Mouse (Mus musculus): ENCODE results near the gene Grid1.

DNA sequence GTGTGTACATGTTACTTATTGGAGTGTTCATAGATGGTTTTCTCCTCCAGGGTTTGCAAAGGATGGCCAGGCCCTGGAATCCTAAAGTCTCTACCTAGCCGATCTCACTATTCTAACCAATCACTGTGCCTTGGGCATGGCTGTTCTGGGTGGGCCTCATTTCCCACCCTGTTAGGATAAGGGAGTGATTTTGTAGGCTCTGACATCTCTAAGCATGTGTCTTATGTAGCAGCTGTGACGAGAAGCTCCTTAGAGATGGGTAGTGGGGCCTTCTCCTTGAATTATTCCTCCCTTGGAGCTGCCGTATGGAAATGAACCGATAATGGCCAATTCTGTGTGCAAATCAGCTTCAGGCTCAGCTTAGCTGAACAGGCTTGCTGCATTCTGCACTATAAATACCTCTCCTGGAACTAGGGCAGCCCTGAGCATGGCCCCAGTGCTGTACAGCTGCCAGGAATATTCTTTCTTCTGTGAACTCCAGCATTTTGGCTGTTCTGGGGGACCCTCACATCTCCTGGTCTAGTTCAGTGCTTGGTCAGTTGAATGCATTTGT lies 143.8 kb downstream of the Grid1 start:
- no peak for TF ChIP-seq CTCF (conservative IDR thresholded peaks at IDR 0.05; ENCODE audit: low read length)
- no peak for TF ChIP-seq NANOG (IDR thresholded peaks at IDR 0.05; ENCODE audit: borderline replicate concordance, low read length)
- TF ChIP-seq POU5F1 (IDR thresholded peaks at IDR 0.05; ENCODE audit: borderline replicate concordance, low read length), result no peak

Measured in E14TG2a.4 (cell line).